Mouse (Mus musculus): ENCODE data around the gene Rnf149.

DNA sequence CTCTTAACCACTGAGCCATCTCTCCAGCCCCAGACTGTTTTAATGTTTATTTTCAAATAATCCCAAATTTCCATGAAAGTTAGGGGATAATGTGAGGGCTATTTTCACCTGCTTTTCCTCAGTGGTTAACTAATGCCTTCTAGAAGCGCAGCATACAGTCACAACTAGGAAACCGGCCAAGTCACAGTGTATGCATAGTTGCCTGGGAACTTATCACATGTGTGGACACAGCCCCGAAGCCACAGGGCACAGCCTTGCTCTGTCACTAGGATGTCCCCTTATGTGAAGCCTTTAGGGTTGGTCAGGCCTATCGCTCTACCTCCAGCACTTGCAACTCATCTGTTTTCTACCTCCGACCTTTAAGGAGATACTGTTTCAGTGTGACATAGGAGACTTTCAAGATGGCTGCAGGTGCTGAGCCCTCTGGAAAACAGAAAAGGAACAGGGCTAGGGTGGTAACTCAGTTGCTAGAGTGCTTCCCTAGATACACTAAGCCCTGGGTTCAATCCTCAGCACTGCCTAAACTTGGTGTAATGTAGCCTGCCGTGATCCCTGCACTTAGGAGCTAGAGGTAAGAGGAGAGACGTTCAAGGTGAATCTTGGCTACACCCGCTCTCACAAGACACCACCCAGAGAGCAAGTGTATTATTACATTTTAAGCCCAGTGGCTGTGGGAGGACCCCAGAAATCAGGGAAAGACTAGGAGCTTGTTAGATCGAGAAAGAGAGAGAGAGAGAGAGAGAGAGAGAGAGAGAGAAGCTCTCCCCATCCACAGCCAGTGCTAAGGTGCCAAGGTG, 50.6 kb downstream of the Rnf149 start:
- no peak for TF ChIP-seq POLR2A (IDR thresholded peaks at IDR 0.05; ENCODE audit: control insufficient read depth, extremely low read depth, insufficient read depth, low read length, poor library complexity)
- no peak for TF ChIP-seq CTCF (IDR thresholded peaks at IDR 0.05; ENCODE audit: borderline replicate concordance, control insufficient read depth, extremely low read depth, insufficient read depth, low read length, poor library complexity)
